Mouse (Mus musculus) retina, postnatal 1 day (tissue): ENCODE data around the gene Tfeb.
A peak's percentile ranks its signal among the peaks of the same experiment; 100 is the strongest.

Source experiments
- DNase-seq: peaks from one replicate; pipeline ENCODE4 v3.0.0-alpha.2; 2012

Tfeb gene

DNA sequence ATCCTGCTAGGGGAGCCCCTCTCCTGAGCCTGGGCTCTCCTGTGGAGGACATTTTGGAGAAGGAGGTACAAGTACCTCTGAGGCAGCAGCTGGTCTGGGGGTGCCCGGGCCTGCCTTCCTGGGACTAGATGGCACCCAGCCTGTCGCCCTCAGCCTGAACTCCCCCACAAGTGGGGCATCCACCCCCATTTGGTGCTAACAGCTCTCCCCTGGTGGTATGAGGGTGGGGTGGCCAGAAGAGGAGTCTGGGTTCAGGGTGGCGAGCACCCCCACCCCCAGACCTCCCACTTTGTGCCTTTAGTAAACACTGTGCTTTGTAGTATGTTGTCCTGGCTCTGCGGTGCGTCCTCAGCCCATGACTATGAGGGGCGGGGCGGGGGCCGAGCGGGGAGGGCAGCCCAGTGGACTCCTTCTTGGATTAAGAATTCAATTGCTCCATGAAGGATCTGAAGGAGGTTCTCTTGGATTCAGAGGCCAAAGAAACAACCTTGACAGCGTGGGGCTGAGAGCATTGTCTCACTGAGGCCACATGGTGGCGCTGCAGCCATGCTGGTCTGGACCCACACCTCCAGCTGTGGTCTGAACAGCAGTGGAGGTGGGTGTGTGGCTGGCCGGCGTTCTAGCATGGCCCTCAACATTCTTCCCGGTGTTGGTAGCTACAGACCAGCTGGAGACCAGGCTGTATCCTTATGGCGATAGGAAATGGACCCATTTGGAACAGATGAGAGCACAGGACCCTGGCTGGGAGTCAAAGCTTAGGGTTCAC, 55.5 kb downstream of the Tfeb start:
- peak; percentile 82 for DNase-seq

DNA sequence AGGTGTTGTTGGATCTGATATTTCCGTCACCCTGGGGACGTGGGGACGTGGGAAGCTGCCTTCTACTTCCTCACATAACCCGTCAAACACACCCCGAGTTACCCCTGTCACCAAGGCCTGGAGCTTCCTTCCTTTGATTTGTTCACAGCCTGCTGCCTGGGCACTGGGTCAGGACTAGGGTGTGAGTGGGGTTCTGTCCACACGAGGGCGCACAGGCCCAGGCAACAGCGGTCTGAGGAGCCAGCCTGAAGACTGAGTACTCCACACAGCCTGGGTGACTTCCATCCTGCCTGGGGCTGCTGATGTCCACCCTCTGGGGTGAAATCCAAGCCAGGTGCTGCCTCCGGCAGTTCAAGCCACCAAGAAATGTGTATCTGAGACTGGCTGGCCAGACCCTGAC, 56.5 kb downstream of the Tfeb start:
- DNase-seq: peak; percentile 81

DNA sequence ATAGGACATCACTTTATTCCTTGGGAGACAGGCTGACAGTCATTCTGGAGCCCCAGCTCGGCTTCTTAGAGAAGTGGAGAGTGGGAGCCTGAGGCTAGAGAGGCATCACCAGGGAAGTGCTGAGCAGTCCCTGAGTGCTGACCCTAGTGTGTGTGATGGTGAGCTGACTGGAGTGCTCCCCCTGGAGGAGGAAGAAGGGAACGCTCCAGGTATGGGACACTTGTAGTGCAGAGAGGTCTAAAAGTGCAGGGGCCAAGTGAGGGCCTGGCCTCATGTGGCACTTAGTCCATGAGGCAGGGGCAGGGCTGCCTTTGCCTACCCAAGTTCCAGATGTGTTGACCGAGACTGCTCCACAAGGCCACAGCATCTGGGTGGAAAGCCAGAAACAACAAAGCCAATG, 58.6 kb downstream of the Tfeb start:
- peak; percentile 69 for DNase-seq

DNA sequence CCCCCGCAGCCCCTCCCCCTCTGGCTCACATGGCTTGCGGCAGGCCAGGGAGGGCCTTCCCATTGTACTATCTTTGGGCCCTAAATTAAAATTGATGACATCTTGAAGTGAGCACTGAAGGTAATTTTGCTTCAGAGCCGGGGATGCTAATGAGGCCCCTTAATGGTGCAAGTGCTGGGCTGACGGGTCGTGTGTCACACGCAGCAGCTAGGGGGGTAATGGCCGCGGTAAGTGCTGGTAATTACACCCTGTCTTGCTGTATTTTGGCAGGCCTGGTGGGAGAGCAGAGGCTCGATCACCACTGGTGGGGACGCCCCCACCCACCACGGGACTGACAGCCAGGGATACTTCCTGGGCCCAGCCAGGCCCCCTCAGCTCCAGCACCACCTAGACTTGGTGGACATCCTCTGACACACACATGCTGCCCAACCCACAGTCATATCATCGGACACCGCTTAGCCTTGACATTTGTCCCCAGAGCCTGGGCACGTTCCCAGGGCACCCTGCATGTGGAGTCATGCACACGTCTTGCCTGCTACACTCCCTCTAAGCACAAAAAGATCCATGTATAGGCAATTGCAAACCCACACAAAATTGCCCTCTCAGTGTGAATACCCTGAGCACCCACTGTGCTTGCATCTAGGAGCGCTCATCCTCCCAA, 59.5 kb downstream of the Tfeb start:
- no peak for DNase-seq

DNA sequence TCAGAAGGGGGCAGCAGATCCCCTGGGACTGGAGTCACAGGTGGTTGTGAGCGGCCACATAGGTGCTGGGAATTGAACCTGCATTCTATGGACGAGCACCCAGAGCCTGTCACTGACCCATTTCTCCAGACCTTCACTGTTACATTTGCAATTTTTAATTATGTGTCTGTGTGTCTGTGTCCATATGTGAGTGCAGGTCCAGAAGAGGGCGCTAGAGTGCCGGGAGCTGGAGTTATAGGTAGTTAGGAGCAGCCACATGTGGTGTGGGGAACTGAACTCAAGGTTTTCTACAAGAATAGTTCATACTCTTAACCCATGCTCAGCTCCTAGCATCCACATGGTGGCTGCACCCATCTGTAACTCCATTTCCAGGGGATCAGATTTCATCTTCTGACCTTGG, 60.1 kb downstream of the Tfeb start:
- DNase-seq: no peak

DNA sequence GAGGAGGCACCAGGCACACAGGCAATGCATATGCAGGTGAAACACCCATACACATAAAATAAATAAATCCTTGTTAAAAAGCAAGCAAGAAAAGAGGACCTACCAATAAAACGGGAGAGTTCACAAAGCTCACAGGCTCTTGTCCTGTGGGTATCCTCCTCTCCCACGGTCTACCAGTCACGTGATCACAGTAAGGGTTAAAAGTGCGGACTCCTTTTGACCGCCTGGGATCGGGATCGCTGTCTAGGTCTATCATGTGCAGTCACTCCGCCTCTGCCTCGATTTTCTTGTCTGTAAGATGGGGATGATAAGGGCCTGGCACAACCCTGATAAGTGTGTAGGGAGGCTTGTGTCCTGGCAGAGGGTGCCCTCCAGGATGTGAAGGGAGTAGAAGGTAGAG, 60.6 kb downstream of the Tfeb start:
- DNase-seq: no peak

DNA sequence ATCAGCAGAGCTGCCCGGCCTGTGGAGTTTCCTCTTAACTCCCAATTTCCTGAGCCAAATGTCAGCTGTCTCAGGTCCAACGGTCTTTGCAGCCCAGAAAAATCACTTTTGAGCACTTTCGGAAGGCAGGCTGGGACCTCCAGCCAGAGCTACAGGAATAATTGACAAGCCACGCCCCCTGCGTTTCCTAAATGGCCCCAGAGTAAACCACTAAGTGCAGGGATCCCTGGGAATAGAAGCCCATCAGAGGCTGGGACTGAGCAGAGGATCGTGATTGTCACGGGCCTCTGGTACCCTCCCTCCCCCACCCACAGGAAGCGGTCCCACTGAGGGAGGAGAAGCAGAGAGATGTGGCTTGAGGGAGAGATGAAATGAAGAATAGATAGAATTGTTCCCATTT, 66.0 kb downstream of the Tfeb start:
- no peak for DNase-seq

DNA sequence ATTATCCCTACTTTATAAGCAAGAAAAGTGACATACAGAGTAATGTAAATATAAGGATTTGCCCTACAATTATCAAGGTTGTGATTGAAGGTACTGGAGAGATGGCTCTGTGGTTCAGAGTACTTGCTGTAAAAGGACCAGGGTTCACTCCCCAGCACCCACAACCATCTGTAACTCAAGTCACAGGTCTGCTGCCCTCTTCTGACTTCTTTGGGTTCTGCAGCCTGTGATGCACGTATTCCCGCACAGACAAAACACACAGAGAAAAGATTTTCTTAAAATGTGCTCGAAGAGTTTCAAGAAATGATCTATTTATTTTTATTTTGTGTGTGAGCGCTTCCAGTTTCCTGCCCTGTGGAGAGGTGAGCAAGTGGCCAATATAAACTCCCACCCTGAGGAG, 66.8 kb downstream of the Tfeb start:
- DNase-seq: no peak

DNA sequence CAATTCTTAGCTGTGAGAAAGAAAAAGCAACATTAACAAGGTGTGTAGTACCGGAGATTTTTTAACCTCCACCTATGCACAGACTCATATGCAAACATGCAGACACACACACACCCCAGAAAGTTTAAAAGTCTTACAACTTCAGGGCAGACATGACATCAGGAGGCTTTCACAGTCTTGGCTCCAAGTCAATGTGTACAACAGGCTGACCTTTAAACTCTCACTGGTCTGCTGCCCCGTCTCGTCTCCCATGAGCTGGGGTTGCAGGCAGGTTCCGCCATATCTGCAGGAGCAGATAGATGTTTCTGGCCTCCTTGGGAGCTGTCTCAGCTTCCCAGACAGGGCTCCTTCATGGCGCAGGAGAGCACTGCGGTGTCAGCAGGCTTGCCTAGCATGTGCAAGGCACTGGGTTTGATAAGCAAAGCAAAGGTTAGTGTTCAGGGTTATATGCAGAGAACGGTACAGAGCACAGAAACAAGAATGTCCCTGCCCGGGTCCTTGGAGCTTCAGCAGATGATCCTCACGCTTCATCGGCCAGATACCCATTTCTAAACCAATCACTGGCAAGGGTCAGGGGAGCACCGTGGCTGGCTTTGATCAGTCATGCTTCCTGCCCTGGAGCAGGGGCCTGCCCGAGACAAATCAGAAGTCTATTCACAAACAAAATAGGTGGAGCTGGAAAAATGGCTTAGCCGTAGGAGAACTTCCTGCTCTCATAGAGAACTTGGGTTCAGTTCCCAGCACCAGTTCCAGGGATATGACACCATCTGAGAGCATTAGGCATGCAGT, 68.4 kb downstream of the Tfeb start:
- no peak for DNase-seq

DNA sequence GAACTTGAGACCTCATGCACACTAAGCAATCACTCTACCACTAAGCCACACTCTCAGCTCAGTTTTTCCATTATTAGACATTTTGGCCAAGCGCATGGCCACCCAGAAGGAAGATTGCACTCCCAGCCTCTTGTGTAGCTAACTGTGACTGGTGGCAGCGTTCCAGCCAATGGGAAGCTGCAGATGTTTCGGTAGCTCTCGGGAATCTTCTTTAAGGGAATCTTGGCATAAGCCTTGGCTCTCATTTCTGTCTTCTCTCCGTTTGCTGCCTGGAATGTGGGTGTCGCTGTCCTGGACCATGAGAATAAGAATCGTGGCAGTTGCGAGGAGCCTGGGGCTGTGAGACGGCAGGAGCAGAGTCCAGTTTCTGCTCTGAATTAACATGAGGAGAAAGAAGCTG, 69.4 kb downstream of the Tfeb start:
- no peak for DNase-seq

DNA sequence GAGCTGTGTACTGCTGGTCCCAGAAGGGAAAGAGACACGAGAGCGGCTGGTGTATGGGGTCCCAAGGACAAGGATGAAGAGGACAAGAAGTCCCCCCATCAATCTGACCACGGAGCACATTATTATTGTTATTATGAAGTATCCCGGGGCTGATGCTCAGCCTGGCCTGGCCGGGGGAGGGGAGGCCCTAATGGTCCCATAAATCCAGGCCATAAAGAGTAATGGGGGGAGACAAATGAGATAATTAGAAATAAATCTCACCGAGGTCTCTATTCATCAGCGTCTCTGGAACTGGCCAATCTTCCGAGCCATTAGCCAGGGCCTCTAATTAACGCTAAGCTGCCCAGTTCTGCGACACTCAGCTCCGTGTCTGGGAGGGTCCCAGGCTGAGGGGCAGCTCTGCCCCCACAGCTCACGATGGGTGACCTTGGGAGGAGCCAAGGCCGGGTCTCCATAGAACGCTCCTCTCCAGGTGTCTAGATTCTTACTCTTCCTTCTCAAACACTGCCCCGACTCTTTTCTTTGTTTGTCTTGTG, 74.5 kb downstream of the Tfeb start:
- peak; percentile 83 for DNase-seq

DNA sequence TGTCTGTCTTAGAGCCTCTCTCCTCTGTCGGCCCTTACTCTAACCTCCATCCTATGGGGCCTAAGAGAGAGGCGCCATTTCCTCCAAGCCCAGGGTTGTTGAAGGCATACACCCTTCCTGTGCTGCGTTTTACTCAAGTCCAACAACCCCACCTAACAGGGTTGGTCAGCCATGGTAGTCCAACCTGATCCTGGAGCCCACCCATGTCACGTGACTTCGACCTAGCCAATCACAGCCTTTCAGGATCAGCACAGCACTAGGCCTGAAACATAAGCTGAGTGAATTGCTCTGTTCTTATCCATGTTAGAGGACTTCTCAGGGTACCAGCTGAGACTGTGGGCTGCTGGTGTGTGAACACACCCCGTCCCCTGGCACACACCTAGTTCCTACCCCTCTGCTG, 75.4 kb downstream of the Tfeb start:
- DNase-seq: no peak

DNA sequence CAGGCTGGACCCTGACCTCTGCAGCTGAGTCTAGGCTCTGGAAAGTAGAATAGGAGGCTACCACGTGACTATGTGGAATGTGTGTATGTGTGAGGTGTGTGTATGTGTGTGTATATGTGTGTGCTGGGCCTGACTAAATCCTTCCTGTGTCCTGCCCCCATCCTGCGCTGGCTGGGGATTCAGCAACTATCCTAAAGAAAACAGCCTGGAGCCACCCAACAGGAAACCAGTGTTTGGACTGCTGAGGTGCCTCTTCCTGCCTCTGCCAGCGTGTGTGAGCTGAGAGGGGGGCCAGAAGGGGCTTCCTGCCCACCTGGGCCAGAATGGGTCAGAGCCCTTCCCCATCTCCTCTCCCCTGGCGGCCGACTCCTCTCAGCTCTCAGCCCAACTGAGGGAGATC, 76.8 kb downstream of the Tfeb start:
- no peak for DNase-seq

DNA sequence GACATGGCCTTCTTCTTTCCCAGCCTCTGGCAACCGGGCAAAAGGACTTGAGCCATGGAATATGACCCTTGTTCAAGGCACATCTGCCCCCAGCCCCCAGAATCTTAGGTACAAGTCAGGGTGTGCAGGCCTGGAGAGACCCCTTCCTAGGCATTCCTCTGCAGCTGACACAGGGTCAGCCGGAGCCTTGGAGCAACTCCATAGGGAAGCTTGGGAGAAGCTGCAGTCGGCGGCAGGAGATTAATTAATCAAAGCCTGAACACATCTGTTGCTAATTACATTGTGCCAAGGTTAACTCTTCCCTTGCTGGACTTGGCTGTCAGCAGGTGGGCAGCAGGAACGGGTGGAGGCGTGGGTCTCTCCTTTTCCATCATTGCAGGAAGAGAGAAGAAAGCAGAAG, 77.7 kb downstream of the Tfeb start:
- DNase-seq: peak; percentile 63

DNA sequence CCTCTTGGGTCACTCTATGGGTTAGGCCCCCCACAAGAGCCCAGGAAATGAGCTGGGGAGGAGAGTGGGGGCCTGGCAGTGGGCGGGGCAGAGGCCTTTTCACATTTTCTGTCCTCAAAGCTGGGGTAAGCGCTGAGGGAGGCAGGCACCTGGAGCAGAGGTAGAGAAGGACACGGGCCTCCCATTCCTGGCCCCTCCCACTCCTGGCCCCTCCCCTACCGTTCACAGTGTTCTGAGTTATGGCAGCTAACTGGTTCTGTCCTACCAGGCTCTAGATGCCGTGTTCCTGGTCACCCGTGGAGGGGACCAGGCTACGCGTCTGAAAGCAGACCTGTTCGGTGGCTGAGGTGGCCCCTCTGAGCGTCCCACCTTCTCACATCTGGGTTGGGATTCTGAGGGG, 78.6 kb downstream of the Tfeb start:
- DNase-seq: no peak

DNA sequence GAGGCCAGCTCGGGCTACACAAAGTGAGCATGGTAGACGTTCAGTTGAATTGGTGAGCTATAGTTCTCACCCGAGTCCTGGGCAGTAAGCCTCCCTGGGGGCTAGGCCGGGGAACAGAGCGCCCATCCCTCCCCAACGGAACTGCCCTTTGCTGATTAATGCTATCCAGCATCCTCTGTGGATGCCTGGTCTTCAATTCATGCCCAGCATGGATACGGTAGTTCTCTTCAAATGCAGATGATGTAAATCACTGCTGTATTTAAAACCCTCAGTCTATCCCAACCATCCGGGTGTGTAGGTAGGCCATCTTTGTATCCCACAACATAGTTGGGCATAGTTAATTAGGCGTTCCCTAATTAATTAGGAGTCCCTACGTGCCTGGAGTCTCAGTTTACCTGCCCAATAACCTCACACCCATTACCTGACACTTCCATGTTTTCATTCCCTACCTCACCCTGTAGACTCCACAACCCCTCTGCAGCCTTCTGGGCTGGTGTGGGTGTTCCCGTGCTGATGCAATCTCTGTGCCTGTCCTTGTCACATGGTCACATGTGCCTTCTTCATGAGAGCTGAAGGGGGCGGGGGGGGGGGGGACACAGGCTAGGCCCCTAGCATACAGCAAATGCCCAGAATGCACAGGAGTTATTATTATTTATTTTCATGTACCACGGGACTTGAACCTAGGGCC, 81.4 kb downstream of the Tfeb start:
- DNase-seq: no peak

DNA sequence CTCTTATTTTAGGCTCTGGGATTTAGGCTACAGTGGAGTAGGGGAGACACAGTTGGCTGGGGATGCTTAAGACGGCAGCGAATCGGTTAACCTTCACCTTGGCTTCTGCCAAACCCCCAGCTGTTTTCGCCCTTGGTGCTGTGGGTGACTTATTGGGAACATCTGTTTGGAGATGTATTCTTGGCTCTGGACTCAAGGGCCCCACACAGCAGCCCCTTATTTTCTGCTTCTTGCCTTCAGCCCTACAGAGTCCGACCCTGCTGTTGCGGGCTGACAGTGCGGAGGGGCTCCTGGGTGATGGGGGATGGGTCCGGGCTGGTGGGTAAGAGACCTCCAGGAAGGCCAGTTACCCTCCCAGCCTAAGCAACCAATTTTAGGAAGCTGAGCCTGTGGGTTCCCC, 84.5 kb downstream of the Tfeb start:
- DNase-seq: no peak

DNA sequence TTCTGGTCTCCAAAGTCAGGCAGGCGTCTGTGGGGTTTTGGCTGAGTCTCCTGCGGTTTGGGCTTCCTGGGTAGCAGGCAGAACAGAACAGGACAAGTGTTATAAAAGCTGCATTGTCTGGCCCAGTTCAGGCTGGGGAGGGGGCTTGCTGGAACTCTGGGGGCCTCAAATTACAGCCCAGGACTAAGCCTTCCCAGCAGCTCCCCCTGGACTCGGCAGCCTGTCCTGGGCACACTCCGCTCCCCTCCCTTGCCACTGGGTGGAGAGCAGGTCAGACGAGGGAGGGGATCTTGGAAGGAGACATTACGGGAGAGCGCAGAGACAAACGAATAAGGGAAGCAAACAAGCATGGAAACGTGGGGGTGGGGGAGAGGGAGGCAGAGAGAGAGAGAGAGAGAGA, 94.3 kb downstream of the Tfeb start:
- no peak for DNase-seq

DNA sequence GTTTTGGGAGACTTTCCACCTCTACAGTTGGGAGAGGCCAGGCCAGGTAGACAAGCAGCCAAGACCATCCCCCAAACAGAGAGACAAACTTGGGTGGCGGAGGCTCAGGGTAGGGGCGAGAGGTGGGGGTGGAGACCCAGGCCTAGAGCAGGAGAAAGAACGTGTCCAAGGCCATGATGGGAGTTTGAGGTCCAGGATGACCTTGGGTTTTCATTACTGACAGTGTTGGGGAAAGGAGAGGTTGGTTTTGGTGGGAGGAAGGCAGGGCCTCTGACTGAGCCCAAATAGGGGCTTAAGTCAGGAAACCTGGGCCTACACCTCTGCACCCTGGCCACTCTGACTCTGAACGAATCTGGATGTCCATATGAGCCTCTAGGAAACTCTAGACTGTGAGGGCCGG, 94.9 kb downstream of the Tfeb start:
- no peak for DNase-seq

DNA sequence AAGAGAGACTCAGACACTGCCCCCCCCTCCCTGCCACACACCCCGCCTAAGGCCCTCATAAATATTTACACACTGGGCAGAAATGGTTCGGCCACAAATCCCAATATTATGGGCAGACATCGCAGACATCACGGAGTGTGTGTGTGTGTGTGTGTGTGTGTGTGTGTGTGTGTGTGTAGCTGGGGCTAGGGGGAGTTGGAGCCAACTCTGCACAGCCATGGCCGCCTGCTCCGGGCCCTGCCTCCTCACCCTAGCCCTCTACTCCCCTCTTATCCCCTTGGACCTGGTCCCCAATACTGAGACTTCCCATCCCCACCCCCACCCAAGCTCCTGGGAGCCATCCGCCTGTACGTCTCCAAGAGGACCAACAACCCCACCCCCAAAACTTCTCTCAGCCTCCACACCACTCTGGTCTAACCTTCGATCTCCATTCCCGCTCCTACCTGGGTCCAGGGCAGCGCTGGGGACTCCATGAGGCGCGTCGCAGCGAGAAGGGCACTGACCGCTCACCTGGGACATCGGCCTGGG, 95.7 kb downstream of the Tfeb start:
- DNase-seq: no peak

DNA sequence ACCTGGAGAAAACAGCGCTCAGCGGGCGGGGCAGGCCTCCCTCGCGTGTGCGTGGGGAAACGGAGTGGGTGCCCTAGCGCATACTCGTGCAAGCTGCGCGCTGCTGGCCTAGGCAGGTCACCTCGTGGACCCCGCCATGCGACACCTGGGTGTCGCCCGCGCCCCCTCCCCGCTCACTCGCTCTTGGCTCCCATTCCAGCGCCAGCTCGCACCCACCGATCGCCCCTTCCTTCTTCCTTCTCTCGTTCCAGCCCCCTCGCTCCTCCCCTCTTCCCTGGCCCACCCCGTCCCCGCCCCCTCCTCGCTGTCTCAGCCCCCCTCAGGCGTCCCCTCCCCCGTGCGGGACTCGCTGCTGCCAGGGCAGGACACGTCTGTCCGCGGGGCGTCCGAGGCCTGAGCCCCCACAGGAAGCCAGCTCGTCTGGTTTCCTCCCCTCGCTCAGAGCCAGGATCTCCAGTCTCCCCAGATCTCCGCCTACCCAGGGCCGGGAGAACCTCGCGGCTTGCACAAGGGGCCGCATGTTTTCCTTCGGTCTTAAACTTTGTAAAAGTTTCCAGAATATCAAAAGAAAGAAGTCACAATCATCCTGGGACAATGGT, 96.3 kb downstream of the Tfeb start:
- DNase-seq: peak; percentile 63
